Mouse (Mus musculus): ENCODE results near the gene Klhl20. TPM values are rescaled to one million over a fixed set of nuclear protein-coding genes. Genes with fewer than 3 reads are reported as not detected.
A peak's percentile ranks its signal among the peaks of the same experiment; 100 is the strongest.

Klhl20 gene
- polyA plus RNA-seq, 1 experiment from 2014 or later, result 18.7 TPM

DNA sequence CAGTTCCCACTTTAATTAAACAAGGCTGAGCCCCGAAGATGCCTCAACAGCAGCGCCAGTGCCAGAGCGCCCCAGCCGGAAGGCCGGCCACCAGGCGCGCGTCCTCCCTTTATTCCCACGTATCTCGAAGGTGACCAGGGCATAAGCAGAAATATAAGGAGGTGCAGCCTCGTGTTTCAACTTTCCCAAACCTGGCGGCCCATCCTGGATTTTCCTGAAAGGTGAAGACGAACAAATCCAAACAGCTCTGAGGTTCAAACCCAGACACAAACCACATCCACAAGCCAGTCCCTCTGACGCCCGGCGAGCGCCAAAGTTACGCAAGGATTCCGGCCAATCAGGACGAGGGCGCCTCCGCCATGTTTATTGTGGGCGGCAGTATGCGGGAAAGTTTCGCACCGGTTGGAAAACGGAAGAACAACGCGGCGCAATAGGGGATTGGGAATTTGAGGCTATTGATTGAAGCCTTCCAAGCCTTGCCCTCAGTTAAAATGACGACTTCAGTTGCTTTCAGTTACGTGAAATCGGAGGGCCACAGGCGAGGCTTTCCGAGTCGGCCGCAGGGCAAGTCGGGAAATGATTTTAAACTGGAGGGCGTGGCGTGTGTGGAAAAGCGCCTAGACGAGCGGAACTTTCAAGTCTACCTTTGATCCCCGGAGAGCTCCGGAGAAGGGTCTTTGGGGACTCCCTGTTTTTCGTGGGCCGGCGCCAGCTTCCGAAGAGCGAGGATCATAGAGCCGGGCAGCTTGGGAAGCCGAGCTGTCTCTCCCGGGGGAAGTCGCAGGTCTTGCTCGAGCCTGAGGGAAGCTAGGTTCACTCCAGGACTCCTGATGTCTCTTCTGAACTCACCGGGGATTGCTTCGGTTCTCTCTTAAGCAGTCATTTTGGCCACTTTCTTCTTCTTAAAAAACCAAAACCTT lies 60.7 kb downstream of the Klhl20 start, which contains the start of the genes Dars2 and Cenpl:
TSS of gene Dars2 (minus strand) at position 307 of the 920 bp plus-strand sequence.
TSS of gene Cenpl (plus strand) at position 362 of the 920 bp plus-strand sequence.
- ATAC-seq (ENCODE audit: low FRiP score), result peak; percentile 99
- H3K27ac ChIP-seq (replicated peaks), result peak within 1 kb of the TSS; percentile 86
- H3K9ac ChIP-seq (replicated peaks), result peak within 1 kb of the TSS; percentile 79
- no peaks in the 10 kb centered on the region for H3K36me3 ChIP-seq
- peak within 1 kb of the TSS; percentile 66 for H3K4me2 ChIP-seq
- peak within 1 kb of the TSS; percentile 71 for H3K4me3 ChIP-seq (replicated peaks)
- H3K27me3 ChIP-seq (replicated peaks), result no peaks in the 10 kb centered on the region
- peaks cover 38% of the 10 kb centered on the region for H3K4me1 ChIP-seq
- under 1% methylated on average over 57 of the region's 57 CpGs for WGBS
- H3K9me3 ChIP-seq (replicated peaks), result no peaks in the 10 kb centered on the region

DNA sequence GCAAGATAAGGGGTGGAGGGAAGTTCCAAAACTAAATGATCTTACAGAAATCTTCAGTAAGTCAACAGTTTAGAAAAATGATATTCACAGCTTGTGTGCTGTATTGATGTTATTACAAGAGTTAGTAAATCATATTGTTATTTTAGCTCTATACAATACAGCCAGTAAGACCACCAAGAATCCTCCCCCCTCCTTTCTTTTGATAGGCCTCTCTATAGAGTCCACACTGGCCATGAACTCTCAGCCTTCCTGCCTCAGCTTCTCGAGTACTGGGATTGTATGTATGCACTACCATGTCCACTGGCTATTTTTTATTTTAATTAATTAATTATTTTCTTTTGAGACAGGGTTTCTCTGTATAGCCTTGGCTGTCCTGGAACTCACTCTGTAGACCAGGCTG lies 68.0 kb downstream of the Klhl20 start:
- Histone ChIP-seq H3K4me2 (no peak overlapping the region), H3K27ac (replicated peaks) (no peak overlapping the region), H3K9me3 (replicated peaks) (no peaks in the 10 kb centered on the region), H3K36me3 (peaks cover 14% of the 10 kb centered on the region), H3K27me3 (replicated peaks) (no peaks in the 10 kb centered on the region), H3K4me3 (replicated peaks) (no peak overlapping the region), H3K9ac (replicated peaks) (no peak overlapping the region), H3K4me1 (no peaks in the 10 kb centered on the region)
- 72% methylated on average over 1 of the region's 1 CpGs for WGBS
- ATAC-seq (ENCODE audit: low FRiP score), result no peak

DNA sequence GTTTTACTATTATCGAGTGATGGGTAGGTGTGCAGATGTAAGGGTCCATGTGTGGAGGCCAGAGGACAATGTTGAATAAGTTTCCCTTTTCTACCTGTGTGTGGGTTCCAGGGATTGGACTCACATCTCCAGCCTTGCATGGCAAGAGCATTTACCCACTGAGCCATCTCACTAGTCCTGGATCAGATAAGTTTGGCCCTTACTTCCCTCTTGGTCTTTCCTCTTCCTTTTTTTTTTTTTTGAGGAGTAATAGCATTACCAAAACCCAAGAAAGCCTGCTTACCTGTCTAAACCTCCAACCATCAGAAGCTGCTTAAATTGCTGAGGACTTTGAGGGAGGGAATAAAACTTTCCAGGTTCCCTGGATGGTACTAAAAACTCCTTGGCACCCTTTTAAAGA lies 74.1 kb downstream of the Klhl20 start:
- H3K4me2 ChIP-seq, result no peak overlapping the region
- 95% methylated on average over 1 of the region's 1 CpGs for WGBS
- H3K4me3 ChIP-seq (replicated peaks), result no peak overlapping the region

DNA sequence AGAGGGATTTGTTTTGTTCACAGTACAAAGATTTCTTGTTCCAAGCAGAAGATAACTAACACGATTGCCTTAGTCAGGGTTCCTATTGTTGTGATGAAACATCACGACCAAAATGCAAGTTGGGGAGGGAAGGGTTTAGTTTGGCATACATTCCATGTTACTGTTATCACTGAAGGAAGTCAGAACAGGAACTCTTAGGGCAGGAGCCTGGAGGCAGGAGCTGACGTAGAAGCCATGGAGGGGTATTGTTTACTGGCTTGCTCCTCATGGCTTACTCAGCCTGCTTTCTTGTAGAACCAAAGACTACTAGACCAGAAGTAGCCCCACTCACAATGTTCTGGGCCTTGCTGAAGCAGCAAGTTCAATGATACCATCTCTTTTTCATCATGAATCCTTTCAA lies 84.3 kb downstream of the Klhl20 start:
- Histone ChIP-seq H3K4me2 (no peak overlapping the region), H3K9me3 (replicated peaks) (no peaks in the 10 kb centered on the region), H3K4me3 (replicated peaks) (no peak overlapping the region), H3K36me3 (peaks cover 43% of the 10 kb centered on the region), H3K4me1 (no peaks in the 10 kb centered on the region), H3K27me3 (replicated peaks) (no peaks in the 10 kb centered on the region), H3K27ac (replicated peaks) (no peak overlapping the region), H3K9ac (replicated peaks) (no peak overlapping the region)
- WGBS, result 92% methylated on average over 3 of the region's 3 CpGs
- no peak for ATAC-seq (ENCODE audit: low FRiP score)

More for the DNA sequence above, 74.1 kb downstream of the Klhl20 start:
- Histone ChIP-seq H3K9me3 (replicated peaks) (no peaks in the 10 kb centered on the region), H3K27ac (replicated peaks) (no peak overlapping the region), H3K9ac (replicated peaks) (no peak overlapping the region), H3K27me3 (replicated peaks) (no peaks in the 10 kb centered on the region), H3K36me3 (peaks cover 35% of the 10 kb centered on the region), H3K4me1 (no peaks in the 10 kb centered on the region)
- ATAC-seq (ENCODE audit: low FRiP score), result no peak

DNA sequence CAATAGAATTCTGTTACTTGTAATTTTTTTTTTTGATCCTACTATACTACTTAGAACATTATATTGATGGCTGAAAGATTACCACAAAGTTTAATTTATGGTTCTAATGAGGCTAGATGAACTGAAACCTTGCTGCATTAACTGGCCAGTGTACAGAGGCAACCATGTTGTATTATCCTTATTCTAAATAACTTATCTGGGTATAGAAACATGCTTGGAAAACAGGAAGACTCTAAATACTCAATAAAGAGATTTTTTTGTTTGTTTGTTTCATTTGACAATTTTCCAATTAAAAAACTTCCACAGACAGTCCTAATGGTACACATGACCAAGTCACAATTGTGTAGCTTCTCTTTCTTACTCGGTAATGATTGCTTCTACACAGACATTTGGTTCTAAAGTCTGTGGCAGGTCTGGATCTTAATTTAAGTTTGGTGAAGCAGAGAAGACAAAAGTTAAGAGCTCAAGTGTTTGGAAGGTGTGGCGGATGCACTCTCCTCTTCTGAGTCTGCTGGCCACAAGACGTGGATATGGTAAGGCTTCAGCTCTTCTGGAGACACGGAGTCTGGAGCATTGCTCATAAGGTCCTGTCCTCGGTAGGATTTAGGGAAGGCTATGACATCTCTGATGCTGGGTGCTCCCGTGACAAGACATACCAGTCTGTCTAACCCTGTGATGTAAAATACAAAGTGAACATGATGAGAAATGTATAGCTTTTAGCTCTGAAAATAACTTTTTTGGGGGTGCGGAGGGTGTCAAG lies 89.9 kb downstream of the Klhl20 start:
- H3K27me3 ChIP-seq (replicated peaks), result no peaks in the 10 kb centered on the region

DNA sequence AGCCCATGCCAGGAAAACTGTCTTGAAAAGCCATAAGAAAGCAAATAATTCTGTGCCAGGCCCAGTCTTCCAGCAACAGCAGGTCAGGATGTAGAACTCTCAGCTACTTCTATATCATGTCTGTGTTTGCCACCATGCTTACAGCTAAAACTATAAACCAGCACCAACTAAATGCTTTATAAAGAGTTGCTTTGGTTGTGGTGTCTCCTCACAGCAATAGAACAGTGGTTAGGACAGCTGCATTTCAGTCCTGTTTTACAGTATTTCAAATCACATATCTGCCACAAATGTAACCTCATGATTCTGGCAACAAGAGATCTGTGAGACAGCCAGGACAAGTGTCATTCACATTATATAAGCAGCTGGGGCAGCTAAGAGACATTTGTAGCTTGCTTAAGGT lies 90.5 kb downstream of the Klhl20 start:
- Histone ChIP-seq H3K4me3 (replicated peaks) (no peak overlapping the region), H3K27me3 (replicated peaks) (no peaks in the 10 kb centered on the region), H3K9me3 (replicated peaks) (no peaks in the 10 kb centered on the region), H3K9ac (replicated peaks) (no peak overlapping the region), H3K4me1 (peaks cover 26% of the 10 kb centered on the region), H3K36me3 (peaks cover 46% of the 10 kb centered on the region), H3K27ac (replicated peaks) (no peak overlapping the region), H3K4me2 (no peak overlapping the region)
- no peak for ATAC-seq (ENCODE audit: low FRiP score)

More for the DNA sequence above, 89.9 kb downstream of the Klhl20 start:
- Histone ChIP-seq H3K4me2 (no peak overlapping the region), H3K4me1 (peaks cover 21% of the 10 kb centered on the region), H3K36me3 (peaks cover 52% of the 10 kb centered on the region), H3K9me3 (replicated peaks) (no peaks in the 10 kb centered on the region), H3K4me3 (replicated peaks) (no peak overlapping the region), H3K27ac (replicated peaks) (no peak overlapping the region), H3K9ac (replicated peaks) (no peak overlapping the region)
- 95% methylated on average over 7 of the region's 7 CpGs for whole genome bisulfite sequencing
- ATAC-seq (ENCODE audit: low FRiP score), result no peak

DNA sequence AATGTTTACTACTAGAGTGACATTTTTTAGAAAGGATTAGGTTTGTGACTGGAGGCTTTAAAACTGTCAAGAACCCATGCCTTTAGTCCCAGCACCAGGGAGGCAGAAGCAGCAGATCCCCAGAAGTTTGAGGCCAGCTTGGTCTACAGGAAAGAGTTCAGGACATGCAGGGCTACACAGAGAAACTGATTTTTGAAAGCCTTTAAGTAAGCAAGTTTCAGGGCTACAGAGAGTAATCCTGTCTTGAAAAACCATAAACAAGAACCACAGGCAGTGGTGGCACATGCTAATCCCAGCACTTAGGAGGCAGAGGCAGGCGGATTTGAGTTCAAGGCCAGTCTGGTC lies 90.9 kb downstream of the Klhl20 start:
- 74% methylated on average over 1 of the region's 1 CpGs for WGBS
- no peaks in the 10 kb centered on the region for H3K27me3 ChIP-seq (replicated peaks)
- no peaks in the 10 kb centered on the region for H3K9me3 ChIP-seq (replicated peaks)
- no peak for ATAC-seq (ENCODE audit: low FRiP score)
- no peak overlapping the region for H3K9ac ChIP-seq (replicated peaks)
- no peak overlapping the region for H3K4me3 ChIP-seq (replicated peaks)
- peaks cover 26% of the 10 kb centered on the region for H3K4me1 ChIP-seq
- H3K36me3 ChIP-seq, result peaks cover 41% of the 10 kb centered on the region
- H3K27ac ChIP-seq (replicated peaks), result no peak overlapping the region
- no peak overlapping the region for H3K4me2 ChIP-seq

DNA sequence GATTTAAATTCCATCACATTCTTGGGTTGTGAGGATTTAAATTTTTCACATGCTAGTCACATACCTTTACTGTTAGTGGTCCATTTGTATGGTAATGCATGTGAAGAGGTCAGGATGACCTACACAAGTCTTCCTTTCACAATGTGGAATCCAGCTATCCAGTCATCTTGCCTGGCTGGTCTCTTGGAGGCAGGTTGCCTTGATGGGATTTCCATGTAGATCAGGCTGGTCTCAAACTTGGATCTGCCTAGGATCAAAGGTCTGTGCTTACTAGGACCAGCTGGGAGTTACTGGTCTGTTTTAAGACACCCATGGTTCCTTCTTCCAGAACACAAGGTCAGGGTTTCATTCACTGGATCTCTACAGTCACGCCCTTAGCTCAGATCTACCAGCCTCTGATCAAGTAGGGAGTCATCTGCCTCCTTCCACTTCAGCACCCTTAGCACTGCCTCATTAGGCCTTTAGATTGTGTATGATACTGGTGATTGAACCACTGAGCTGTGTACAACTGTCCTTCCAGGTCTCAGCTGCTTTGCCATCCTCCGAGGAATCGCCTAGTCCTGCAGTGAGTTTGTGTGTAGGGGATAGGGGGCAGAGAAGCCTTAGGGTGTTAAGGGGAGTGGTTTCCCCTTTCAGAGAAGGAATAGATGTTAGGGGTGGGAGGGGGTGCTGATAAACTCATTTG lies 91.4 kb downstream of the Klhl20 start:
- no peak for ATAC-seq (ENCODE audit: low FRiP score)
- Histone ChIP-seq H3K9ac (replicated peaks) (no peak overlapping the region), H3K27ac (replicated peaks) (peak overlapping the region; percentile 42; the same call in 1 of the 2 replicates), H3K9me3 (replicated peaks) (no peaks in the 10 kb centered on the region), H3K4me1 (peaks cover 26% of the 10 kb centered on the region), H3K36me3 (peaks cover 36% of the 10 kb centered on the region), H3K4me3 (replicated peaks) (no peak overlapping the region), H3K27me3 (replicated peaks) (no peaks in the 10 kb centered on the region), H3K4me2 (no peak overlapping the region)
- WGBS, result 21% methylated on average over 3 of the region's 3 CpGs

DNA sequence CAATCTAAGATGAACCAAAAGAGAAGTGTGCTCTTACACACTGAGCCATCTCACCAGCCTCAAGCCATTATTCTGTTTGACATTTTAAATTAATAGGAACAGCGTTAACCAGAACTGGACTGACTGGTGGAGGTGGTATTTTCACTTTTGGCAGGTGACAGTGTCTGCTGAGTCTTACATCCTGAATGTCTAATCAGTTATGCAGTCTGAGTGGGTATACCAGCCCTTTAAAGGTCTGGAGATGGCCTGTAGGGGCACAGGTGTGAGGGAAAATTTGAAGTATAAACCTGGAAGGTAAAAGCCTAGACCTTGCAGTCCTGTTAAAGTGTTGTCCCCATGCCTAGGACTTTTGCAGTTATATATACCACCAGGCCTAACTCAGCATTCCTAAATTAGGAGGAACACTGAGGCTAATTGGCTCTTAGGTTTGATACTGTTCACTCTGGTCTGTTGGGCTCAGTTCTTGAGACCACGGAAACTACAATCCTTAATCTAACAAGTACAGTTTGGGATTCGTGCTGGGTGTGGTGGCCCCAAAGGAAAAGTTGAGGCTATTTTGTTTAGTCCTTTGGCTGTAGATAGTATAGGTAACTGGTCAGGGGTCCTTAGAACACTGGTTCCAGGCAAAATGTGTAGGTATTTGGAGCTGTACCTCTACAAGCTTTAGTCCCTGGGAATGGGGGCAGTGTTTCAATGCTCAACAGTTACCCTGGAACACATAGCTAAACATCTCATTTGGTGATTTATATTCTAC lies 92.2 kb downstream of the Klhl20 start:
- 6% methylated on average over 3 of the region's 3 CpGs for WGBS
- peaks cover 34% of the 10 kb centered on the region for H3K36me3 ChIP-seq

More for the DNA sequence above, 92.2 kb downstream of the Klhl20 start:
- Histone ChIP-seq H3K4me2 (no peak overlapping the region), H3K4me1 (peaks cover 26% of the 10 kb centered on the region), H3K4me3 (replicated peaks) (no peak overlapping the region), H3K27ac (replicated peaks) (peak overlapping the region; percentile 11; the same call in 1 of the 2 replicates), H3K9me3 (replicated peaks) (no peaks in the 10 kb centered on the region), H3K9ac (replicated peaks) (no peak overlapping the region), H3K27me3 (replicated peaks) (no peaks in the 10 kb centered on the region)
- ATAC-seq (ENCODE audit: low FRiP score), result no peak
